Mouse (Mus musculus) E14TG2a.4 (cell line): ENCODE measurements at regions not wholly inside any gene's neighbourhood (a gene's known extent, or its start where the extent isn't known, plus 50 kb on each side); places are given as distances from the start of the nearest gene placed in this dataset.

Experiments used
- CTCF ChIP-seq: conservative IDR thresholded peaks from 2 replicates; pipeline ENCODE4 v1.5.1; 2014; ENCODE audit warnings: low read length
- NANOG ChIP-seq: IDR thresholded peaks from 2 replicates; pipeline ENCODE4 v1.6.1; 2014; ENCODE audit warnings: borderline replicate concordance, low read length, mixed read lengths

GRCm38 (mm10) chr2:159729301-159729700 lies 604.7 kb downstream of the Gm826 start:
- no peak for TF ChIP-seq CTCF
- no peak for TF ChIP-seq NANOG
